Mouse (Mus musculus) layer of hippocampus, adult 9-11 months (tissue): ENCODE results near the gene Angptl4.
"Not testable (repeated sequence)": the region's sequence is repeated elsewhere in the genome, so short reads cannot be mapped to it uniquely, and the experiment has no call there.

Experiments
- DNase-seq: peaks from one replicate; pipeline ENCODE4 v3.0.0; 2022

Gene Angptl4

GRCm38 (mm10) chr17:33754656-33755055 is 27.0 kb downstream of the Angptl4 start:
- DNase-seq = no peak

- no peak for DNase-seq
Observed at GRCm38 (mm10) chr17:33752297-33752696, 29.3 kb downstream of the Angptl4 start.

- no peak for DNase-seq
Observed at GRCm38 (mm10) chr17:33751181-33751580, 30.4 kb downstream of the Angptl4 start.

- DNase-seq = no peak
Observed at GRCm38 (mm10) chr17:33749451-33749850, 32.2 kb downstream of the Angptl4 start.

- no peak for DNase-seq
Observed at GRCm38 (mm10) chr17:33746011-33746410, 35.6 kb downstream of the Angptl4 start.

GRCm38 (mm10) chr17:33744686-33745384 is 36.8 kb downstream of the Angptl4 start:
- no peak for DNase-seq

- DNase-seq = no peak
Observed at GRCm38 (mm10) chr17:33742420-33742819, 39.2 kb downstream of the Angptl4 start.

GRCm38 (mm10) chr17:33733526-33733925 is 48.1 kb downstream of the Angptl4 start:
- DNase-seq = not testable (repeated sequence)

GRCm38 (mm10) chr17:33732556-33733083 is 49.0 kb downstream of the Angptl4 start:
- not testable (repeated sequence) for DNase-seq

- DNase-seq = no peak
Observed at GRCm38 (mm10) chr17:33729215-33729614, 52.4 kb downstream of the Angptl4 start.

GRCm38 (mm10) chr17:33728396-33728795 is 53.2 kb downstream of the Angptl4 start:
- no peak for DNase-seq
